Mouse (Mus musculus) leukemia stem cell, adult 10-12 weeks (primary cell): Measurements from ENCODE around the gene Scaf8. TPM values are rescaled to one million over a fixed set of nuclear protein-coding genes. Genes with fewer than 3 reads are reported as not detected.

Source experiments
- polyA plus RNA-seq: library from polyadenylated mRNA; stranded (reverse); fragments of >175 nt; gene quantifications from 2 replicates; pipeline ENCODE4 v1.2.3, GENCODE M21; 2012; ENCODE audit warnings: low replicate concordance

The Scaf8 gene
- polyA plus RNA-seq = 20.1 and 30.8 TPM in 2 replicates

DNA sequence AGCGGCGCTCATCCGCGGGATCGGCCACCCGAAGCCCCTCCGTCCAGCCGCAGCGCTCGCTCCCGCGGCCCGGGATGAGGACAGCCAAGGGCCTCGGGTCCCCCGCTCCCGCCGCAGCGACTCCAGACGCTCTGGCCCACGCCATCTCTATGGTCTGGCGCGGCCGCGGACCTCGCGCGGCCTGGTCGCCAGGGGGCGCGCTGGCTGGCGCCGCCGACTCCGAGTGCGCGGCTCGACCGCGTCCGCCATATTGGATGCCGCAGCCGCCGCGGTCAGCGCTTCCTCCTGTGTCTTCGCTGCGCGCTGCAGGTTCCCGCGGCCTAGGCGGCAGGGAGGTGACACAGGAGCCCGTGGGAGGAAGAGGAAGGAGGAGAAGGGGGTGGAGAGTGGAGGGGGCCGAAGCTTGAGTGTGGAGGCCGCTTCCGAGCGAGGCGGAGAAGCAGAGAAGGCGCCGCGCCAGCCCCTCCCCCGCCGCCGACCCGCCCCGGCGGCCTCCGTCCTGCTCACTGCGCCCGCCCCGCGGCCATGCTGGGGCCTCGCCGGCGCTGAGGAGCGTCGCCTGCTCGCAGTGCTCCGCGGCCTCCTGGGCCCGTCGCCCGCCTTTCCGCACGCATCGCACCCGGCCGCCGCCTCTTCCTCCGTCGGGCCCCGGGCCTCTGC lies at the start of gene Scaf8:
TSS of gene Scaf8 (plus strand) at position 253 of the 660 bp plus-strand sequence.

Other genes starting within 250 kb of the Scaf8 start
- gene Tiam2, start 211.6 kb downstream of the Scaf8 start, polyA plus RNA-seq = 0.26 and 0.28 TPM in 2 replicates